9 mouse cellular contexts compared by ENCODE assay signal in genomic region chr8:26748161-26748971, GRCm38 (mm10).
DNase-seq lines count a peak whose midpoint lies in the region; ATAC-seq lines count a peak whose summit lies in the region.
"Had no signal": no experiment of that assay in that cellular context is flagged by ENCODE, and none has a peak within 500 bp of the region (broad histone marks: within the 10 kb centered on the region; RNA-seq: fewer than 3 reads in every experiment).

No protein-coding gene starts in this region.

- DNase-seq in forebrain, embryonic 11.5 days (ENCODE audit: low spot score), result no peak
- DNase-seq in neural tube, embryonic 11.5 days (ENCODE audit: low spot score), result peak; percentile 24
- DNase-seq in neural tube, embryonic 10.5 days (ENCODE audit: extremely low spot score, low spot score), result no peak
- DNase-seq in ovary, postnatal 10 days (ENCODE audit: low spot score), result no peak
- DNase-seq in spleen, postnatal 10 days (ENCODE audit: low spot score in 2 of 2), result no peak
- DNase-seq: adrenal gland, postnatal 25 days had no signal

- no peak overlapping the region for H3K9ac ChIP-seq in forebrain, embryonic 12.5 days
- no peak overlapping the region for H3K9ac ChIP-seq in forebrain, embryonic 11.5 days (ENCODE audit: low read length)
- H3K9ac ChIP-seq in neural tube, embryonic 11.5 days (ENCODE audit: low read length), result no peak overlapping the region
- no peak overlapping the region for H3K9ac ChIP-seq in hindbrain, embryonic 16.5 days (ENCODE audit: low read depth, low read length)
- no peak overlapping the region for H3K9ac ChIP-seq in neural tube, embryonic 14.5 days (replicated peaks; ENCODE audit: low read depth, low read length)

- H3K27me3 ChIP-seq in forebrain, embryonic 12.5 days, result no peaks in the 10 kb centered on the region
- H3K27me3 ChIP-seq in forebrain, embryonic 11.5 days (ENCODE audit: control insufficient read depth, insufficient read depth, low read length), result no peaks in the 10 kb centered on the region
- no peaks in the 10 kb centered on the region for H3K27me3 ChIP-seq in neural tube, embryonic 11.5 days (ENCODE audit: control insufficient read depth, insufficient read depth, low read length)
- H3K27me3 ChIP-seq in hindbrain, embryonic 16.5 days (replicated peaks; ENCODE audit: control insufficient read depth, insufficient read depth, low read length), result no peaks in the 10 kb centered on the region
- H3K27me3 ChIP-seq in neural tube, embryonic 14.5 days (ENCODE audit: control insufficient read depth, insufficient read depth, low read length), result no peaks in the 10 kb centered on the region

- H3K4me1 ChIP-seq in forebrain, embryonic 12.5 days, result peaks cover 11% of the 10 kb centered on the region
- 0 out of 2 replicates have a peak, but pooled peaks cover 2% of the 10 kb centered on the region for H3K4me1 ChIP-seq in forebrain, embryonic 11.5 days (replicated peaks; ENCODE audit: control insufficient read depth, insufficient read depth, low read length)
- peaks cover 11% of the 10 kb centered on the region for H3K4me1 ChIP-seq in neural tube, embryonic 11.5 days (ENCODE audit: control insufficient read depth, insufficient read depth, low read length)
- H3K4me1 ChIP-seq in hindbrain, embryonic 16.5 days (ENCODE audit: control insufficient read depth, insufficient read depth, low read depth, low read length), result peaks cover 12% of the 10 kb centered on the region
- H3K4me1 ChIP-seq in neural tube, embryonic 14.5 days (ENCODE audit: control insufficient read depth, insufficient read depth, low read length), result peaks cover 20% of the 10 kb centered on the region

- no peak overlapping the region for H3K4me2 ChIP-seq in forebrain, embryonic 12.5 days
- no peak overlapping the region for H3K4me2 ChIP-seq in forebrain, embryonic 11.5 days (ENCODE audit: low read depth, low read length, severe bottlenecking)
- no peak overlapping the region for H3K4me2 ChIP-seq in neural tube, embryonic 11.5 days (ENCODE audit: low read depth)
- H3K4me2 ChIP-seq in hindbrain, embryonic 16.5 days (ENCODE audit: low read length), result no peak overlapping the region
- H3K4me2 ChIP-seq in neural tube, embryonic 14.5 days (ENCODE audit: low read depth, low read length), result no peak overlapping the region; the same call in 1 of the 2 replicates

- H3K9me3 ChIP-seq in forebrain, embryonic 12.5 days, result no peaks in the 10 kb centered on the region
- no peaks in the 10 kb centered on the region for H3K9me3 ChIP-seq in forebrain, embryonic 11.5 days (ENCODE audit: control insufficient read depth, low read length)
- H3K9me3 ChIP-seq in neural tube, embryonic 11.5 days (ENCODE audit: control insufficient read depth, low read length), result no peaks in the 10 kb centered on the region
- H3K9me3 ChIP-seq in hindbrain, embryonic 16.5 days (ENCODE audit: control insufficient read depth, low read length), result no peaks in the 10 kb centered on the region
- no peaks in the 10 kb centered on the region for H3K9me3 ChIP-seq in neural tube, embryonic 14.5 days (ENCODE audit: control insufficient read depth, low read length)

- 66% methylated on average over 12 of the region's 14 CpGs for WGBS in forebrain, embryonic 12.5 days
- 76% methylated on average over 14 of the region's 14 CpGs for WGBS in forebrain, embryonic 11.5 days
- 56% methylated on average over 14 of the region's 14 CpGs for WGBS in neural tube, embryonic 11.5 days
- 48% methylated on average over 10 of the region's 14 CpGs for WGBS in hindbrain, embryonic 16.5 days
- 29% methylated on average over 10 of the region's 14 CpGs for WGBS in neural tube, embryonic 14.5 days

- peak overlapping the region; percentile 53; the same call in 1 of the 2 replicates for H3K27ac ChIP-seq in forebrain, embryonic 12.5 days
- no peak overlapping the region for H3K27ac ChIP-seq in forebrain, embryonic 11.5 days (ENCODE audit: low read depth, low read length)
- H3K27ac ChIP-seq in neural tube, embryonic 11.5 days (ENCODE audit: low read depth, low read length), result peak overlapping the region; percentile 36; the same call in 1 of the 2 replicates
- peak overlapping the region; percentile 26 for H3K27ac ChIP-seq in hindbrain, embryonic 16.5 days (ENCODE audit: low read depth, low read length)
- H3K27ac ChIP-seq in neural tube, embryonic 14.5 days (ENCODE audit: low read depth, low read length), result peak overlapping the region; percentile 55

- no peak overlapping the region for H3K4me3 ChIP-seq in forebrain, embryonic 12.5 days (replicated peaks)
- H3K4me3 ChIP-seq in forebrain, embryonic 11.5 days (ENCODE audit: low read depth, low read length), result no peak overlapping the region
- H3K4me3 ChIP-seq in neural tube, embryonic 11.5 days (ENCODE audit: low read depth, low read length), result no peak overlapping the region
- H3K4me3 ChIP-seq in hindbrain, embryonic 16.5 days (ENCODE audit: low read length), result no peak overlapping the region
- no peak overlapping the region for H3K4me3 ChIP-seq in neural tube, embryonic 14.5 days (ENCODE audit: low read depth, low read length)

- H3K36me3 ChIP-seq in forebrain, embryonic 12.5 days (replicated peaks), result no peaks in the 10 kb centered on the region
- H3K36me3 ChIP-seq in forebrain, embryonic 11.5 days (ENCODE audit: control insufficient read depth, insufficient read depth, low read length), result no peaks in the 10 kb centered on the region
- no peaks in the 10 kb centered on the region for H3K36me3 ChIP-seq in neural tube, embryonic 11.5 days (ENCODE audit: control insufficient read depth, insufficient read depth, low read length)
- H3K36me3 ChIP-seq in hindbrain, embryonic 16.5 days (ENCODE audit: control insufficient read depth, insufficient read depth, low read length), result no peaks in the 10 kb centered on the region
- H3K36me3 ChIP-seq in neural tube, embryonic 14.5 days (ENCODE audit: control insufficient read depth, insufficient read depth, low read length), result no peaks in the 10 kb centered on the region

- ATAC-seq in forebrain, embryonic 12.5 days (ENCODE audit: low FRiP score), result peak; percentile 68; the same call in 1 of the 2 replicates
- no peak for ATAC-seq in forebrain, embryonic 11.5 days (replicated peaks; ENCODE audit: low FRiP score)
- peak; percentile 64 for ATAC-seq in neural tube, embryonic 11.5 days (ENCODE audit: insufficient read depth, low FRiP score, low TSS enrichment)
- ATAC-seq in hindbrain, embryonic 16.5 days, result peak; percentile 81
- peak; percentile 83 for ATAC-seq in neural tube, embryonic 14.5 days (ENCODE audit: low read depth)
